Mouse (Mus musculus) olfactory bulb, adult 2 months (tissue): ENCODE measurements around the gene Fam118b.

Source experiments
- CTCF ChIP-seq: fragments of 200-500 bp; IDR thresholded peaks from 2 replicates; pipeline ENCODE4 v1.5.1; 2012; ENCODE audit warnings: low read depth, mild to moderate bottlenecking, low read length, moderate library complexity; ENCODE audit not compliant: insufficient read depth
- POLR2A ChIP-seq: fragments of 200-500 bp; IDR thresholded peaks from 2 replicates; pipeline ENCODE4 v1.6.1; 2012; ENCODE audit warnings: mild to moderate bottlenecking, low read depth, low read length, moderate library complexity; ENCODE audit not compliant: insufficient read depth

DNA sequence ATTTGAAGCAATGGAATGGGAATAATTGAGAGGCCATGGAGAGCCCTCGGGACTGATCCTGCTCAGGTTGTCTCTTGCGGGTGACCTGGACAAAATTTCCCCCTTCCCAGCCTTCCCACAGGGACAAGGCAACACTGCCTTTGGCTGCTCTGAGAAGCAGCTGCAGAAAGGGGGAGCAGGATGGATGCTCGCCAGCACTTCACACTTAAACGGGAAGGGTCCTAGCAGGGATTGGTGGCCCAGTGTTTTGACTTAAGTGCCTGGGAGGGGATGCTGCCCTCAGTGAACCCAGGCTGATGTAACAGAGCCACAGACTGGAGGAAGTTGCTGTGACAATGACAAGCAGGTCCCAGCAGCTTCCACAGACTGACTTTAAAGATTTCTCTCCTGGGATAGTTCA lies 46.0 kb upstream of the Fam118b start:
- TF ChIP-seq CTCF (no peak), POLR2A (no peak)
